Mouse (Mus musculus) urinary bladder, postnatal 14 days (tissue): Measurements from ENCODE around the gene Mag.
"Not testable (repeated sequence)": the region's sequence is repeated elsewhere in the genome, so short reads cannot be mapped to it uniquely, and the experiment has no call there.

Experiments used
- DNase-seq: peaks from one replicate; pipeline ENCODE4 v3.0.0; 2021; ENCODE audit warnings: low spot score

The Mag gene

GRCm38 (mm10) chr7:30940070-30940469, 25.4 kb upstream of the Mag start:
- DNase-seq, result not testable (repeated sequence)

GRCm38 (mm10) chr7:30935422-30936099, 20.9 kb upstream of the Mag start:
- DNase-seq, result not testable (repeated sequence)

GRCm38 (mm10) chr7:30924581-30924980, 9.9 kb upstream of the Mag start, which contains the start of gene Hamp2:
Hamp2 (minus strand) TSS chr7:30924681.
- DNase-seq, result not testable (repeated sequence)

GRCm38 (mm10) chr7:30924071-30924470, 9.4 kb upstream of the Mag start:
- no peak for DNase-seq

- DNase-seq, result not testable (repeated sequence)
These were observed 7.8 kb upstream of the Mag start for GRCm38 (mm10) chr7:30922490-30922889.

GRCm38 (mm10) chr7:30920217-30920616, 5.5 kb upstream of the Mag start:
- no peak for DNase-seq

GRCm38 (mm10) chr7:30917219-30917618, 2.5 kb upstream of the Mag start:
- DNase-seq, result no peak

DNA sequence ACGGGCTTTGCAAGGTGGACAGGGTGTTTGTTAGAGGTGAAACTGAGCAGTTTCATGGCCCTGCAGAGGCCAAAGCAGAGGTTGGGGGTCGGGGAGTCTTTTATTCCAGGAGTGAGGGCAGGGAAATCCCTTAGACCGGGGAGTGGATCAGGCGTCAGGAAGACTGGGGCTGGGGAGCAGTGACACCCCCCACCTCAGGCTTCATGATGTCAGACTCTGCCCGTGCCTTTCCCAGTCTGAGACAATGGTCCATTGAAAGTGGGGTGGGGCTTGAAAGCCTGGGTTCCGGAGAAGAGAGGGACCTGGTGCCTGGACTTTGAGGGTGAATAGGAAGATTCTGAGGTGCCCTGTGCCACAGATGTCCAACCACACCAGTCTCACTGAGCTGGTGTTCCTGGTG, 2.0 kb upstream of the Mag start:
- no peak for DNase-seq

GRCm38 (mm10) chr7:30909773-30910172, 4.9 kb downstream of the Mag start:
- no peak for DNase-seq

- DNase-seq, result no peak
These were observed 5.7 kb downstream of the Mag start for GRCm38 (mm10) chr7:30908992-30909431.

- no peak for DNase-seq
These were observed 6.2 kb downstream of the Mag start for GRCm38 (mm10) chr7:30908277-30908991.

DNA sequence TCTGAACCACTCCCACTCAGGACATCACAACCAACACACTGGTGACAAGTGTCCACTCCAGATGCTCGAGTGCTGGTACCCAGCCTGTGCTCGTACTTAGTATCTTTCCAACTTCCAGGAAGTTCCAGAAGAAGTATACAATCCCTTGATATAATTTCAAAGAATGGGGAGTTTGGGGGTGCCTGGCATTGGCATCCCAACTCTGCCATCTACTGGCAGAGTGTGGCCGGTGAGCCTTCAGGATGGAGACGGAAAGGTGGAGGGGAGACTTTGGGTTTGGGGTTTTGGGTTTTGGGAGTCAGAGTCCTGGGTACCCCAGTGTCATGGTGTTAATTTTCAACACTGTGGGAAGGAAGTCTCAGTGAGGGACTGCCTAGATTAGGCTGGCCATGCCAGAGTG, 10.6 kb downstream of the Mag start:
- no peak for DNase-seq

DNA sequence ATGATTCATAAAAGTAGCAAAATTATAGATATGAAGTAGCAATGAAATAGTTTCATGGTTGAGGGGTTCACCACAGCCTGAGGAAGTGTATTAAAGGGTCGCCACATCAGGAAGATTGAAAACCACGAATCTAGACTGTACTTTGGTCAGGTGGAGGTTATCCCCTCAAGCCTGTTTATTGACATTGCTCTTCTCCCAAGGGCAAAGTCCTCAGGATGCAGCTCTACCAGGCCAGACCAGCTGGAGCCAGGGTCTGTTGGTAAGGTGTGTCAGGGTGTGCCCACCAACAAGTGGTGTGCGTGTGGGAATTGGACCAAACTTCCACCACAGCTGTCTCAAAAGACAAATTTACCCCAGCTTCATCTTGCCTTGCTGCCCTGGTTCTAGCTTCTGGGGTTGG, 19.5 kb downstream of the Mag start:
- no peak for DNase-seq

DNA sequence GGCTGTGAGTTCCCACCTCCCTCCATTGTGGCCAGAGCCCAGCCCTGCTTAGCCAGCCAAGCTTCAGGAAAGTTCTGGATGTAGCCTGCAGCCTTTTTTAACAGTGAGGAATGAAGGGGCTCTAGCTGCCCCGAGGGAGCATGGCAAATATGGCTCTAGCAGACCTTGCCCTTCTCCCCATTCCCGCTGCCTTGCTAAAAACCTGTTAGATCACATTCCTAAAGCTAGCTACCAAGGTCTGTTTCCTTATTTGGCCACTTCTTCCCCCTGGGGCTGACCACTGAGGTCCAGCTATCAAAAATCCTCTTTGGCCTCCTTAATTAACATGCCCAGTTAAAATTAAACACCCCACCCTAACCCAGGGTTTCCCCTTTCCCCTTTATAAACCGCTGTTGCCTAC, 22.2 kb downstream of the Mag start:
- DNase-seq, result peak; percentile 19

GRCm38 (mm10) chr7:30891746-30892145, 22.9 kb downstream of the Mag start:
- no peak for DNase-seq

- no peak for DNase-seq
These were observed 24.0 kb downstream of the Mag start for GRCm38 (mm10) chr7:30890681-30891080.

DNA sequence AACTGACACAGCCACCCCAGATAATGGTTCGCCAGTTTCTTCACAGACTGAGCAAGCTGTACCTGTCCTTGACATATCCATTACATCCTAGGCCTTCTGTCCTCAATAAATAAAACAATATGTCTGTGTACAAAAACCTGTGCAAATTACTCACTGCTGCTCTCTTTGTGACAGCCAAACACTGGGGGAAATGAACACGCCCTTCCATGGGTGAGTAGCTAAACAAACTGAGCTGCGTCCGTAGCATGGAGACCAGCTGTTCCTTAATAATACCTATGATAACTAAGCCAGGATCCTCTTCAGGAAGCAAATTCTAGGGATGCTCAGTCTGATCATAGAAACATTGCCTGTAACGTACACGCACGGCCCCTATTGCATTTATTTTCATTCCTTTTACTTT, 25.9 kb downstream of the Mag start:
- no peak for DNase-seq

GRCm38 (mm10) chr7:30887568-30888188, 27.0 kb downstream of the Mag start:
- DNase-seq, result no peak

- DNase-seq, result no peak
These were observed 27.8 kb downstream of the Mag start for GRCm38 (mm10) chr7:30886852-30887251.

GRCm38 (mm10) chr7:30884047-30884446, 30.6 kb downstream of the Mag start:
- no peak for DNase-seq

DNA sequence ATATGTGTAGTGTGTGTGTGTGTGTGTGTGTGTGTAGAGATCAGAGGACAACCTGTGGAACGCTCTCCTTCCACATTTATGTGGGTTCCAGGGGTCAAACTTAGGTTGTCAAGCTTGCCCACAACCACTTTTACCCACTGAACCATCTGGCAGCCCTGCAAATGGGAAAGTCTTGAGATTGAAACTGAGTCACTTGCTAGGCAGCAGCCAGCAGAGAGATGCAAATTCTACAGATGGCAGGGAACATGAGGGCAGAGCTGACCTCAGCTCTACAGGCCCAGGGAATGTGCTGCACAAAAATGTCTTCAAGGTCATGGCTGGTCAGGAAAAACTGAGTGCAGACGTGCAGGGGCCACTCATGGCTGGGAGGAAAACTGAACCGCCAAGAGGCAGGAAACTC, 33.3 kb downstream of the Mag start:
- DNase-seq, result no peak

DNA sequence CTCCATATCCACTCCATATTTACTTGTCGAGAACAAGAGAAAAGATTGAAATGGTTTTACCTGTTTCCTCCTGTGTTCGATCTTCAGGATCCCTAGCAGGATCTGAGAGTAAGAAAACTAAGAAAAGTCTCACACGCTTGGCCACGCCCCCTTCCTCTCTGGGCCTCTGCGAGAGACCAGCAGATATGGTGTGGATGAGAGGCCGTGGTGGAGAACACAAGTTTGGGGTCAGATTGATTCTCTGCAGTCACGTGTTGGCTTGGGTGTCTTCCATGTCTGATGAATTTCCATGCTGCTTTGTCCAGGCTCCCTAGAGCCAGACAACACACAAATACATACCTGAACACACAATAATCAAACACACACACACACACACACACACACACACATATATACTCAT, 34.5 kb downstream of the Mag start, which contains the start of gene Cd22:
TSS of gene Cd22 (minus strand) at position 167 of the 400 bp plus-strand sequence.
- DNase-seq, result no peak

GRCm38 (mm10) chr7:30878950-30879349, 35.7 kb downstream of the Mag start:
- DNase-seq, result no peak
